Mouse (Mus musculus): Measurements from ENCODE around the gene Def6. TPM values are rescaled to one million over a fixed set of nuclear protein-coding genes. Genes with fewer than 3 reads are reported as not detected.

Def6 gene
- polyA plus RNA-seq (2015; fragmentation: Nextera tagmentation; extraction: Ambion mirVana): 5.8 and 6.6 TPM in 2 replicates

- Histone ChIP-seq H3K36me3 (peaks cover 26% of the 10 kb centered on the region), H3K27ac (peak within 1 kb of the TSS; percentile 50), H3K27me3 (peaks cover 6% of the 10 kb centered on the region; the same call in 1 of the 2 replicates), H3K4me2 (peak within 1 kb of the TSS; percentile 36), H3K9ac (peak within 1 kb of the TSS; percentile 68), H3K9me3 (no peaks in the 10 kb centered on the region), H3K4me1 (replicated peaks) (peaks cover 12% of the 10 kb centered on the region), H3K4me3 (peak within 1 kb of the TSS; percentile 19)
- ATAC-seq (ENCODE audit: low FRiP score): peak; percentile 57; the same call in 1 of the 2 replicates
- 24% methylated on average over 26 of the region's 26 CpGs for WGBS
Measured at GRCm38 (mm10) chr17:28207591-28208313, at the start of gene Def6. TSS of gene Def6 (plus strand) at chr17:28207778.

GRCm38 (mm10) chr17:28160361-28160760 is 47.2 kb upstream of the Def6 start:
- Histone ChIP-seq H3K27me3 (no peaks in the 10 kb centered on the region), H3K36me3 (peaks cover 78% of the 10 kb centered on the region), H3K9me3 (no peaks in the 10 kb centered on the region), H3K4me1 (replicated peaks) (peaks cover 43% of the 10 kb centered on the region), H3K4me2 (no peak overlapping the region), H3K4me3 (no peak overlapping the region), H3K27ac (no peak overlapping the region), H3K9ac (peak overlapping the region; percentile 47; the same call in 1 of the 2 replicates)
- 27% methylated on average over 10 of the region's 10 CpGs for WGBS
- no peak for ATAC-seq (ENCODE audit: low FRiP score)

- peaks cover 78% of the 10 kb centered on the region for H3K36me3 ChIP-seq
- H3K27me3 ChIP-seq: no peaks in the 10 kb centered on the region
- WGBS: 29% methylated on average over 10 of the region's 11 CpGs
Measured at GRCm38 (mm10) chr17:28161310-28161881, 46.2 kb upstream of the Def6 start.

GRCm38 (mm10) chr17:28163666-28164065 is 43.9 kb upstream of the Def6 start:
- Histone ChIP-seq H3K36me3 (peaks cover 80% of the 10 kb centered on the region), H3K27ac (no peak overlapping the region), H3K4me3 (no peak overlapping the region), H3K27me3 (no peaks in the 10 kb centered on the region), H3K4me2 (no peak overlapping the region), H3K9me3 (no peaks in the 10 kb centered on the region), H3K9ac (no peak overlapping the region), H3K4me1 (replicated peaks) (peaks cover 26% of the 10 kb centered on the region)
- 7% methylated on average over 6 of the region's 6 CpGs for WGBS
- no peak for ATAC-seq (ENCODE audit: low FRiP score)

More at GRCm38 (mm10) chr17:28161310-28161881, 46.2 kb upstream of the Def6 start:
- Histone ChIP-seq H3K4me3 (no peak overlapping the region), H3K9ac (no peak overlapping the region), H3K4me1 (replicated peaks) (peaks cover 43% of the 10 kb centered on the region), H3K27ac (no peak overlapping the region), H3K9me3 (no peaks in the 10 kb centered on the region), H3K4me2 (no peak overlapping the region)
- ATAC-seq (ENCODE audit: low FRiP score): no peak

GRCm38 (mm10) chr17:28170460-28171305 is 36.9 kb upstream of the Def6 start:
- 88% methylated on average over 6 of the region's 6 CpGs for WGBS
- no peaks in the 10 kb centered on the region for H3K27me3 ChIP-seq
- H3K9me3 ChIP-seq: no peaks in the 10 kb centered on the region
- peaks cover 59% of the 10 kb centered on the region for H3K36me3 ChIP-seq
- no peak for ATAC-seq (ENCODE audit: low FRiP score)
- no peak overlapping the region; the same call in 1 of the 2 replicates for H3K9ac ChIP-seq
- H3K4me1 ChIP-seq (replicated peaks): peaks cover 27% of the 10 kb centered on the region
- no peak overlapping the region for H3K4me2 ChIP-seq
- H3K4me3 ChIP-seq: no peak overlapping the region
- H3K27ac ChIP-seq: no peak overlapping the region

- H3K27me3 ChIP-seq: no peaks in the 10 kb centered on the region
- ATAC-seq (ENCODE audit: low FRiP score): no peak
- H3K4me1 ChIP-seq (replicated peaks): peaks cover 38% of the 10 kb centered on the region
- WGBS: 77% methylated on average over 9 of the region's 9 CpGs
- no peaks in the 10 kb centered on the region for H3K9me3 ChIP-seq
- H3K36me3 ChIP-seq: peaks cover 39% of the 10 kb centered on the region
- peak overlapping the region; percentile 46 for H3K9ac ChIP-seq
- H3K4me3 ChIP-seq: no peak overlapping the region
- H3K4me2 ChIP-seq: no peak overlapping the region
- H3K27ac ChIP-seq: 0 out of 2 replicates have a peak overlapping the region, but pooled peaks have one; percentile 8
Measured at GRCm38 (mm10) chr17:28172690-28173089, 34.9 kb upstream of the Def6 start.

GRCm38 (mm10) chr17:28176775-28177539 is 30.6 kb upstream of the Def6 start, which contains the start of gene Zfp523:
TSS of gene Zfp523 (plus strand) at chr17:28177129.
- ATAC-seq (ENCODE audit: low FRiP score): peak; percentile 88
- Histone ChIP-seq H3K36me3 (peaks cover 13% of the 10 kb centered on the region; the same call in 1 of the 2 replicates), H3K4me3 (peak within 1 kb of the TSS; percentile 86), H3K9ac (peak within 1 kb of the TSS; percentile 98), H3K9me3 (no peaks in the 10 kb centered on the region), H3K4me2 (peak within 1 kb of the TSS; percentile 89), H3K27me3 (no peaks in the 10 kb centered on the region), H3K27ac (peak within 1 kb of the TSS; percentile 95), H3K4me1 (replicated peaks) (peaks cover 71% of the 10 kb centered on the region)
- under 1% methylated on average over 75 of the region's 82 CpGs for whole genome bisulfite sequencing

GRCm38 (mm10) chr17:28177540-28178046 is 30.0 kb upstream of the Def6 start:
- ATAC-seq (ENCODE audit: low FRiP score): peak; percentile 56
- 11% methylated on average over 12 of the region's 22 CpGs for WGBS
- H3K9me3 ChIP-seq: no peaks in the 10 kb centered on the region
- peak overlapping the region; percentile 89 for H3K4me2 ChIP-seq
- H3K27ac ChIP-seq: peak overlapping the region; percentile 95
- peak overlapping the region; percentile 98 for H3K9ac ChIP-seq
- peaks cover 73% of the 10 kb centered on the region for H3K4me1 ChIP-seq (replicated peaks)
- H3K27me3 ChIP-seq: no peaks in the 10 kb centered on the region
- peak overlapping the region; percentile 86 for H3K4me3 ChIP-seq
- peaks cover 10% of the 10 kb centered on the region; the same call in 1 of the 2 replicates for H3K36me3 ChIP-seq

GRCm38 (mm10) chr17:28180331-28180730 is 27.2 kb upstream of the Def6 start:
- no peak overlapping the region for H3K27ac ChIP-seq
- peaks cover 67% of the 10 kb centered on the region for H3K4me1 ChIP-seq (replicated peaks)
- H3K36me3 ChIP-seq: peaks cover 11% of the 10 kb centered on the region
- no peaks in the 10 kb centered on the region for H3K27me3 ChIP-seq
- no peak overlapping the region for H3K4me3 ChIP-seq
- peak overlapping the region; percentile 43; the same call in 1 of the 2 replicates for H3K9ac ChIP-seq
- ATAC-seq (ENCODE audit: low FRiP score): no peak
- 48% methylated on average over 4 of the region's 4 CpGs for WGBS
- H3K9me3 ChIP-seq: no peaks in the 10 kb centered on the region
- H3K4me2 ChIP-seq: no peak overlapping the region

GRCm38 (mm10) chr17:28180783-28181544 is 26.6 kb upstream of the Def6 start:
- H3K9me3 ChIP-seq: no peaks in the 10 kb centered on the region
- ATAC-seq (ENCODE audit: low FRiP score): no peak
- no peak overlapping the region for H3K4me2 ChIP-seq
- H3K27ac ChIP-seq: no peak overlapping the region
- WGBS: 86% methylated on average over 15 of the region's 15 CpGs
- peaks cover 14% of the 10 kb centered on the region for H3K36me3 ChIP-seq
- no peaks in the 10 kb centered on the region for H3K27me3 ChIP-seq
- no peak overlapping the region for H3K4me3 ChIP-seq
- no peak overlapping the region for H3K9ac ChIP-seq
- peaks cover 61% of the 10 kb centered on the region for H3K4me1 ChIP-seq (replicated peaks)
